Mouse (Mus musculus): ENCODE data around the gene Actn1. TPM values are rescaled to one million over a fixed set of nuclear protein-coding genes. Genes with fewer than 3 reads are reported as not detected.
A peak's percentile ranks its signal among the peaks of the same experiment; 100 is the strongest.

Gene Actn1
- total RNA-seq, 2 experiments from 2014 or later: 23.8 to 31.7 TPM

- peak; percentile 77 to 83 for DNase-seq
These were observed 735 bp downstream of the Actn1 start for GRCm38 (mm10) chr12:80259216-80260055.

GRCm38 (mm10) chr12:80258520-80259215, 1.5 kb downstream of the Actn1 start:
- DNase-seq: no peak

- DNase-seq: no peak
These were observed 8.2 kb downstream of the Actn1 start for GRCm38 (mm10) chr12:80251978-80252377.

DNA sequence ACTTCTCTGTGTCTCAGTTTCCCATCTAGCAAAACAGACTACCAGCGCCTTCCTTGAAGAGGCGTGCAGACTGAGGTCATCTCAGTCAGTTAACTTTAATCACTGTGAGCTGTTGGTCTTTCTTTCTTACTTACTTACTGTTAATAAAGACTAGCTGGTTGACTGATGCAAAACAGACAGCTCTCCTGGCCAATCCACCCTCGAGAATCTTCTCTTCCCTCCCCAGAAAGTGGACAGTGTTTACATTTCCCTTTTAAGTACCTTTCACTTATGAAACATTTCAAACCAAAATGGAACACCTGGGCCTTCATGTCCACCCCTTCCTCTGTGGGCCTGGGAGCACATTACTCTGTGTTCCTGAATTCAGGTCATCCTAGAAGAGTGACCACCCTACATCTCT, 8.6 kb downstream of the Actn1 start:
- no peak for DNase-seq

GRCm38 (mm10) chr12:80249539-80249938, 10.6 kb downstream of the Actn1 start:
- peak; percentile 37 to 67 for DNase-seq

DNA sequence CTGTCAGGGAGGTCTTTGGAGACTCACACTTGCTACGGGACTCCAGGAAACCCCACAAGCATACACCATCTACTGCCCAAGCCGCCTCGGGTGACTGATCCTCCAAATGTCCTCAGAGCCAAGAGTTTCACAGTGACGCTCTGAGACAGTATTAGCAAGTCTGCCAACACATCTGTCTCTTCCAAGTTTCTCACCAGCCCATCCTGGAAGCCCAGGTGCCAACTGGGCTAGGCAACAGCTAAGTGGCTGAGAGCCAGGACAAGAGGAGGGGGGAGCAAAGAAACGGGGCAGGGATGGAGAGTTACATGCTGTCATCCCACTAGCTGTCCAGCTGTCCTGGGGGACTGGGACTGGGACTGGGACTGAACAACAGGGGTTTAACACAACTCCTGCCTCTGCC, 13.1 kb downstream of the Actn1 start:
- peak; percentile 58 to 72 for DNase-seq

DNA sequence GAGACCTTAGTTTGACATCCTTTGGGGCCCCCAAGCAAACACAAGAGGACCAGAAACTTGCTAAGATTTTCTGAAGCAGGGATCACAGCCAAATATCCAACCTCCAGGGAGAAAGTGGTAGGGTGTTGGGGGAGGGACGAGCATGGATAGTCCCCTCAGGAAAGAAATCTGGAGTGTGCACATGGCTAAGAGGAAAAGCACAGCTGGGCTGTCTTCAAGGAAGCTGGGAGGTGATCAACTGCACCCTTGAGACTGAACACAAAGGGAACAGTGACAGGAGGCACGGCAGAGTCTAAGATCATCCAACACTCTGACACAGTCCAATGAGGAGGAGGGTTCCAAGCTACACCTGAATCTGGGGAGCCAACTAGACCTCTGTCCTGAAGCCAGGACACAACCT, 13.7 kb downstream of the Actn1 start:
- peak; percentile 51 to 59 for DNase-seq

DNA sequence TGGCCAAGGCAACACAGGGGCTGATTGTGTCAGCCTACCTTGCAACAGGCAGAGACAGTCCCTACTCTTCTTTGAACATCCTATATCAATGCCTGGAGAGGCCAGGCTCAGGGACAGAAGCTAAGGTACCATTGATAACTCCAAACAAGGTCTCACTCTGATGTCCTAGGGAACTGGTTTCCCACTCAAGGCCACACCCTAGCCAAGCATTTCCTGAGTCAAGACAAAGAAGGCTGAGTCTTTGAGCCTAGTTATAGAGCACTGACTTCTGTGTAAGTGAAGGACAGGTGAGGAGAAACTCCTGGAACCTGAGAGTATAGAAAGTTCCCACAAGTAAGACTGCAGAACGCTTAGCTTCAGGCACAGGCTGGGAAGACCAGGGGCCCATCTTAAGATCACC, 15.4 kb downstream of the Actn1 start:
- no peak for DNase-seq

DNA sequence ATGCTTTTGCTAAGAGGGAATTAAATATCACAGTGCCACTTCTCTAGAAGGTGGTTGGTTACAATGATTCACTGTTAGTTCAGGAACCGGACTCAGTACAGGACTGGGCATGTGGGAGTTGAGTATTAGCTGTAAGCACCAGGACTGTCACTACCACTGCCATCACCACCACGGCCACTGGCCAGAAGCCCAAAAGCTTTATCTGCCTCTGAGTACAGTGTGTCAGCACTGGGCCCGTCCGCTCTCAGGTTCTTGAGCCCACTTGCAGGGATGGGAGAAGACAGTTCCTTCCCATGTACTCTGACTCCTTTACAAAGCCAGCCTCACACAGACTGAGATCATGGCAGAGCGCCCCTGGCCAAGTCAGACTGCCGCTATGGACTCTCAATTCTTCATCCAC, 16.0 kb downstream of the Actn1 start:
- peak in 1 of 2 experiments; percentile 56 for DNase-seq

DNA sequence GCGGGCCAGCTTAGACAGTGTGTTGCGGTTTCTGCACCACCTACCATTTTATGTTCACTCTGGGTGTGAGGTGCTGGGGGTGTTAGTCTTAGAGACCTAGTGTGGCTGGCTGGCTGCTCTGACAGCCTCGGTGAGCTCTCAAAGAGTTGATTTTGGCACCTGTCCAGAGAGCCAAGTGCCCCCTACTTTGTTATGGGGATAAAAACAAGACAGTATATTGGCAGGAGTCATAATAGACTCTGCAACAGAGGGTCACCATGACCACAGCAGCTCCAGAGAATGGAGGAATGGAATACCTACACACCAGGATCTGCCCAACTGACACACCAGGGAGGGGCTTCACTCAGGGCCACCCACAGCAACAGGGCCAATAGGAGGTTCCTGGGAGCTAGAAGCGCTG, 16.8 kb downstream of the Actn1 start:
- no peak for DNase-seq

GRCm38 (mm10) chr12:80239445-80239844, 20.7 kb downstream of the Actn1 start:
- DNase-seq: no peak

GRCm38 (mm10) chr12:80238523-80238922, 21.6 kb downstream of the Actn1 start:
- no peak for DNase-seq

GRCm38 (mm10) chr12:80235295-80235694, 24.9 kb downstream of the Actn1 start:
- no peak for DNase-seq

DNA sequence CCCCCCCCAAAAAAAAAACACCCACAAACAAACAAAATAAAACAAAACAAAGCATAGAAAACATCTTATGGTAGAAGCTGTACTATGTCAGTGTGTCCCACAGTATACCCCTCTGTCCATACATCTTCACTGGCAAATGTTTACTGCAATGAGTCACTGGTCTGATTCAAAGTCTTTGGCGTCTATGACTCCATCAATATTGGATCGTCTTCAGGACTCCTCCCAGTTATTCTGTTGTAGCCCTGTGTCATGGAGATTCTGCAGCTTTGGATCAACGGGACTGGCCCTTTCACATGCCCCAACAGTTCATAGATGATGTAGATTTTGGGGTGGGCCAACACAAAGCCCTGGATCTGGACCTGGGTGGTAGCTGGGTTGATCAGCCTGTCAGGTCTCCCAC, 25.9 kb downstream of the Actn1 start:
- no peak for DNase-seq

- no peak for DNase-seq
These were observed 27.3 kb downstream of the Actn1 start for GRCm38 (mm10) chr12:80232840-80233218.

- no peak for DNase-seq
These were observed 27.9 kb downstream of the Actn1 start for GRCm38 (mm10) chr12:80232076-80232839.

- peak; percentile 37 to 41 for DNase-seq
These were observed 28.9 kb downstream of the Actn1 start for GRCm38 (mm10) chr12:80231317-80231716.

GRCm38 (mm10) chr12:80230854-80231253, 29.3 kb downstream of the Actn1 start:
- DNase-seq: no peak

- DNase-seq: peak; percentile 90 to 95
These were observed 30.0 kb downstream of the Actn1 start for GRCm38 (mm10) chr12:80230111-80230700.

DNA sequence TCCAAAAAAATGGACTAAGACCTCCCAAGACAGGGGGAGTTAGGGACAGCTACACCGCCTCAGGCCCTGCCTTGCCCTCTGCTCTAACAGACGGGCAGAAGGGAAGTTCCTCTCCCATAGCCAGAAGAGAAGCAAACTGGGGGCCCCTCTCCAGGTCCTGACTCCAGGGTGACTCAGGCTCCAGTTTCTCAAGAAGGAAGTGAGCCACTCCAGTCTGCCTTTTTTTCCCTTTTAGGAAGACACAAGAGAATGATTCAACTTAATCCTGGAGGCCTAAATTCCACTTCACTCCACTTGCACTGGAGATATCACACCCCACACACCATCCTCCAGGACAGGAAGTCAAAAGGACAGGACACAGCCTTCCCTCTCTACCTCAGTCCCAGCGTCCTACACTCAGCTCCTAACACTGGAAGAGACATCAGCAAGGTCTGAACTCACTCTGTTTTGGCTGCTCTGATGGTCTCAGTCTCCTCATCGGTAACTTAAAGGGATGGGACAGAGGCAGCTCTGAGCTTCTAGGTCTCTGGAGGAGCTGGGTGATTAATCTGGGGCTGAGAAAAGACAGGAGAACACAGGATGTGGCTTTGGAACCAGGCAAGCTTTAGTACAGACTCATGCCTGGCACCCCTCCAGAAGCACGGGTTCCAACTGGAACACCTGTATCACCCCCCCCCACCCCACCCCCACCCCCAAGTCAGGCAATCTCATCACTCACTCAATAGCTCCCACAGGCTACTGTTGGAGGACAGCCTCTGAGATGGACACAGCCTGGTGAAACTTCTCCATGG, 31.0 kb downstream of the Actn1 start:
- DNase-seq: peak; percentile 40 to 44

DNA sequence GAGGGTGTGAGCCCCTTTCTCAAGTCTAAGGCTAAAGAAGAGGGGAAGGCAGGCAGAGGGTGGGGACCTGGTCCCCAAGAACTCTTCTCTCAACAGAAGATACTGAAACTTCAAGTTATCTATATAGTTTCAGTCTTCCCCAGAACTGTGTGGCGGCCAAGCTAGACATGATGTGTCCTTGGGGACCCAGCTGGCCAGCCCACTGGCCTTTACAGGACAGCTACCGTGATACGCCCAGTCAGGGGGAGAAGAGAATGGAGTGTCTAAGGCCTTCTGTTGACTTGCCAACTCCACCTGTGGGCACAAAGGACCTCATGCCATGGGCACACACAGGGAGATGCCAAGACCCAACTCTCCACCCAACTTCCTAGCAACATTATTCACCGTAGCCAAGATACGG, 31.8 kb downstream of the Actn1 start:
- no peak for DNase-seq

GRCm38 (mm10) chr12:80227835-80228234, 32.3 kb downstream of the Actn1 start:
- no peak for DNase-seq

All from heart, adult 18-20 months (tissue).